Mouse (Mus musculus) left cerebral cortex, postnatal 25 days (tissue): ENCODE measurements around the gene Trpm4. TPM values are rescaled to one million over a fixed set of nuclear protein-coding genes. Genes with fewer than 3 reads are reported as not detected.

Source experiments
- DNase-seq, 2 experiments: peaks; one replicate each; pipeline ENCODE4 v3.0.0; 2022; ENCODE audit warnings: low spot score in 2 of 2, mixed read lengths in 1 of 2
- intact Hi-C: fragments of 180-260 bp; cut with DNase I; formaldehyde crosslinking; loops from one replicate; pipeline ENCODE4 v1.15.1; 2025
- total RNA-seq, 2 experiments: library from RNA; stranded (reverse); gene quantifications; 2 replicates each; pipeline ENCODE4 v1.2.3; 2021

Gene Trpm4
- total RNA-seq, 2 experiments from 2014 or later = 13.2 to 24.9 TPM

- intact Hi-C loops = no loop called here
- no peak for DNase-seq
Measured at GRCm38 (mm10) chr7:45356087-45356486, 22.5 kb upstream of the Trpm4 start.

- intact Hi-C loops = no loop called here
- DNase-seq = no peak
Measured at GRCm38 (mm10) chr7:45355318-45356020, 21.9 kb upstream of the Trpm4 start.

DNA sequence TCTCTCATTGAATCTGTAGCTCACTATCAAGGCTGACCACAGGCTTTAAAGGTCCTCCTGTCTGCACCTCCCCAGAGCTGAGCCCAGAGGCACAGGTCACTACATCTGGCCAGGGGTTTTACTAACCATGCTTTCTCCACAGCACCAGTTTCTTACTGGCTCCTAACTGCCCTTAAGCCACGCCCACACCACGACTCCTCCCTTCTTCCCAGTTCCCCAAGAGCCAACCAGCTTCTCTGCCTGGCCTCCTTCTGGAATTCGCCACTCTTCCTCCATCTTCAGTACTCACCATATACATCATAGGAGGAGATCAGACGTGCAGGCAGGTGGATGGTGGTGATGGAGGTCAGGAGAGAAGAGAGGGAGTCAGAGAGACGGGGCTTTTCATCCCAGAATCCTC is 19.5 kb upstream of the Trpm4 start:
- no peak for DNase-seq
- intact Hi-C loops = no loop called here

DNA sequence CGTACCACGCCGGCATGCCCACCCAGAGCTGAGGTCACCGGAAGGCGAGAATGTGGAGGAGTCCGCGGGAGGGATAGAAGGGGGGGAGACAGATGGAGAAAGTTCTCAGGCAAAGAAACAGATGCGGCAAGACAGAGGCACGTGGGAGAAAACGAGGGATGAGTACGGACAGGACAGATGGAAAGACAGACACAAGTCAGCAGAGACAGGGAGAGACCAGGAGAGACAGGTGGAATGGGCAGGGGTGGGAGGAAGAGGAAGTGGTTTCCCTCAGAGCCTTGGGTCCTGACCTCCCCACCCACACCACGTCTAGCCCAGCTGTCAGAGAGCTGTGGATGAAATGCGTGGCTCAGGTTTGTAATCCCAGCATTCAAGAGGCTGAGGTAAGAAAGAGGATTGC is 13.3 kb upstream of the Trpm4 start:
- intact Hi-C loops = no loop called here
- peak in 1 of 2 experiments; percentile 55 for DNase-seq

GRCm38 (mm10) chr7:45343543-45343942 is 10.0 kb upstream of the Trpm4 start:
- no peak for DNase-seq
- intact Hi-C loops = no loop called here

DNA sequence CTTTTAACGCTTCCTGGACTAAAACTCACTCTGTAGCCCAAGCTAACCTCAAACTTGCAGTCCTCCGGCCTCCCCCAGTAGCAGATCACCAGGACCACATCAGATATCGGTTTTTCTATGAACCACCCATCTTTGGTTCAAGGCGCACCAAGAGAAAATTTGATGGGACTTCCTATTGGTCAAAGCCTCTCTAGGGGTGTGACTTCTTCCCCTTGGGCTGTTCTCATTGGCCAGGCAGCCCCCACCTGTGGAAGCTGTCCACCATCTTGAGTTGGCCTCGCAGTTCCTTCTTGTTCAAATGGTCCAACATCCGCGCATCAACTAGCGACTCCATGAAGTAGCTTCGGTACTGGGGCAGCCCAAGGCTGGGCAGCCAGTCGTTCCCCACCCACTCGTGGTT is 8.5 kb upstream of the Trpm4 start:
- no peak for DNase-seq
- intact Hi-C loops = no loop called here

- intact Hi-C loops = loop anchor here (2.0 kb wide), 1 partner anchor 41 kb away; no protein-coding TSS in a partner anchor
- peak; percentile 78 to 92 for DNase-seq
Measured at GRCm38 (mm10) chr7:45341303-45341702, 7.7 kb upstream of the Trpm4 start.

DNA sequence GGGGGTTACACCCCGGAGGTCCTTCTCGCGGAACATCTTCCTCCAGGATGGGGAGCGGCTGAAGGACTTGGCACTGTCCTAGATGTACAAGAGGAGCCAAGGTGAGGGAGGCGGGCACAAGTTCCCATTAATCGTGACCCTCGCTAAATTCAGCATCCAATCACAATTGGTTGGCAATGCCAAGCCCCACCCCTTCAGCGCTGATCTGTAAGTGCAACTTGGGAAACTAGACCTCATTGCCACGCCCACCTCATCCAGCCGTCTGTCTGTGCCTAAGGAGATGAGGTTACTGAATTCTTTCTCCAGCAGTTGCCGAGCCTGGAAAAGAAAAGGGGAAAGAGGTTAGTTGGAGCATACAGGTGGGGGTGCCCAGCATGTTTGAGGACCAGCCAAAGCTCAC is 7.1 kb upstream of the Trpm4 start:
- DNase-seq = no peak
- intact Hi-C loops = loop anchor here (2.0 kb wide), 1 partner anchor 40 kb away; no protein-coding TSS in a partner anchor

GRCm38 (mm10) chr7:45340066-45340442 is 6.5 kb upstream of the Trpm4 start:
- no peak for DNase-seq
- intact Hi-C loops = loop anchor here (2.0 kb wide), 1 partner anchor 39 kb away; no protein-coding TSS in a partner anchor

DNA sequence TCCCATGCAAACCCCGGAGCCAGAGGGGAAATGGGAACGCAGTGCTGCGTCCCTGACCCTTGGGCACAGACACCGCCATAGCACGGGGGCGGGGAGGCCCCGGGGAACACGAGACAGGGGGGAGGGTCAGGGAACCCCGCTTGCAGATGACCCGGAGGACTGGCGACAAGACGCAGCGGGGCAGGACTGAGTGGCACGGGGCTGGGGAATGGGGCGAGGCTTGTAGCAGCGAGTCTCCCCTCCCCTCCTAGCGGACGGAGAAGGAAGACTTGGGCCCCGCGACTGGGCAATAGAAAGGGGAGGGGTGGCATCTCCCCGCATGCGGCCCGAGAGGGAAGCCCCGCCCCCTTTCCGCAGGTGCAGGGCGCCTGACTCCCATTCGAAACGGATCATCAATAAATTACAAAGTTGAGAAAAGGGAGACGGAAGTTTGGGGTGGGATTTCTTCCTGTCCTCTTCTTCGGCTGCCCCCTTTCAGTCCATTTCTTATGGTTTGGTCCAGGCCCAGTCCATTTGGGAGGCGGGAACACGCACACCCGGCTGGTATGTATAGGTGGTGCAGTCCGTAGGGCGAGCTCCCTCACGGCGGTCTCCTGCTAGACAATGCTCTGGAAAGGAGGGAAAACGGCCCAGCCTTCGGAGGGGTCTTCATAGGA is 6.0 kb upstream of the Trpm4 start:
- DNase-seq = peak; percentile 35 to 60
- intact Hi-C loops = loop anchor here (2.0 kb wide), 1 partner anchor 39 kb away; no protein-coding TSS in a partner anchor

GRCm38 (mm10) chr7:45338161-45338911 is 4.8 kb upstream of the Trpm4 start:
- DNase-seq = peak in 1 of 2 experiments; percentile 36
- intact Hi-C loops = no loop called here

- DNase-seq = no peak
- intact Hi-C loops = no loop called here
Measured at GRCm38 (mm10) chr7:45337469-45337868, 3.9 kb upstream of the Trpm4 start.

DNA sequence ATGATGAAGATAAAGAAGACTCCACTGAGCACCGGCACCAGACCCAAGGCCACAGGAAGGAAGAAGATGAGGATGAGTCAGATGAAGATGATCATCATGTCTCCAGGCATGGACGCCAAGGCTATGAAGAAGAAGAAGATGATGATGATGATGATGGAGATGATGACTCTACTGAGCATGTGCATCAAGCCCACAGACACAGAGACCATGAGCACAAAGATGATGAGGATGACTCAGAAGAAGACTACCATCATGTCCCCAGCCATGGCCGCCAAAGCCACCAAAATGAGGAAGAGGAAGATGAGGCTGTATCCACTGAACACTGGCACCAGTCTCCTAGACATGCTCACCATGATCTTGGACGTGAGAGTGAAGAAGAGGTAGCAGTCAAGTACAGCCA is 2.7 kb upstream of the Trpm4 start:
- intact Hi-C loops = no loop called here
- no peak for DNase-seq

DNA sequence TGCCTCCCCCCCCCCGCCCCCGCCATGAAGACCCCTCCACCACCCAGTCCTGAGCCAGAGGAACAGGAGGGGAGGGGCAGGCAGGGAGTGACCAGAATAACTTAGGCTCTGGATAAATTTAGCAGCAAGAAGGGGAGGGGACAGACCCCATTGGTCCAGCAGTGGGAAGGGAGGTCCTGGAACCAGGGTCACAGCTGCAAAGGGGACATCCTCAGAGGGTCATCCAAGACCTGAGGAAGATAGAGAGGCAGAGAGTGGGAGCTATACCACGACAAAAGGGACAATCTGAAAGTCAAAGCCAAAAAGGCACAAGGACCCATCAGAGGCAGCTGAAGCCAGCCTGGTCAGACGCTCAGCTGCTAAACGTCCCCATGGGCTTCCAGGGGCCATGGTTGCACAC is 1.5 kb upstream of the Trpm4 start, which contains the start of gene Hrc:
Gene Hrc, plus strand, starts transcription at position 235 of the 400 bp plus-strand sequence.
- intact Hi-C loops = no loop called here
- DNase-seq = no peak

GRCm38 (mm10) chr7:45334605-45335004 is 1.0 kb upstream of the Trpm4 start:
- no peak for DNase-seq
- intact Hi-C loops = no loop called here

GRCm38 (mm10) chr7:45332685-45333425 is 725 bp downstream of the Trpm4 start:
- peak; percentile 26 to 65 for DNase-seq
- intact Hi-C loops = no loop called here

- intact Hi-C loops = no loop called here
- no peak for DNase-seq
Measured at GRCm38 (mm10) chr7:45331502-45331901, 2.1 kb downstream of the Trpm4 start.

DNA sequence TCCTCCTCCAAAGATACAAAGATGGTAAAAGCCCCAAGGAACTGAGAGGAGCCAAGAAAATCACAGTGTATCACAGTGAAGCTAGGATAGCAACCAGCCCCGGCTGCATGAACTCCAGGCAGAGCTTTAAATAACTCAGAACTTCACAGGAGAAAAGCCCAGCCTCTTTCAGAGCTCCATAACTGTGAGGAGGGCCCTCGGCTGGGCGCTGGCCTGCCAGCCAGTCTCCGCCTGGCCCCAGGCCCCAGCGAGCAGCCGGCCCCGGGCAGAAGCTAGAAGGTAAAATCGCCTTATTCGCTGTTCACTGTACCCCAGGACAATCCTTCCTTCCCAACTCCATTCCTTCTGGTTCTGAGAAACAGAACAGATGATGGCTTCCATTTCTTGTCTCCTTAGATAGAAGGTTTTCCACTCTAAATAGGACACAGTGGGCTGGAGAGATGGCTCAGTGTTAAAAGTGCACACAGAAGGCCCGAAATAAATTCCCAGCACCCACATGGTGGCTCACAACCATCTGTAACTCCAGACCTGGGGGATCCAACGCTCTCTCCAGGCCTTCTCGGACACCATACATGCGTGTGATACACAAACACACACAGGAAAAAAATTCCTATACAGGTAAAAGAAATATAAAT is 4.6 kb downstream of the Trpm4 start:
- intact Hi-C loops = no loop called here

DNA sequence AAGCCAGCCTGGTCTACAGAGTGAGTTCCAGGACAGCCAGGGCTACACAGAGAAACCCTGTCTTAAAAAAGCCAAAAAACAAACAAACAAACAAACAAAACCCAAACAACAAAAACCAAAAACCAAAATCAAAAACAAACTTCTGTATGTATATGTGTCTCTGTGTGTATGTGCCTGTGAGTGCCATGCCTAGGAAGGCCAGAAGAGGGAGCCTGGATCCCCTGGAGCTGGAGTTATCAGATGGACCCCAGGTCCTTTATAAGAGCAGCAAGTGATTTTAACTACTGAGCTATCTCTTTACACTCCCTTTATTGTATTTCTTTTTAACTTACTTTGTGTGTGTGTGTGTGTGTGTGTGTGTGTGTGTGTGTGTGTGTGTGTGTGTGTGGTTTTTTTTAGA is 7.8 kb downstream of the Trpm4 start:
- intact Hi-C loops = no loop called here
- DNase-seq = no peak

More for the DNA sequence above, 4.6 kb downstream of the Trpm4 start:
- DNase-seq = peak in 1 of 2 experiments; percentile 77
